Mouse (Mus musculus) testis, adult 2 months (tissue): ENCODE results near the gene Prr19.

Experiments used
- CTCF ChIP-seq: fragments of 200-500 bp; IDR thresholded peaks from 2 replicates; pipeline ENCODE4 v1.5.1; 2012; ENCODE audit warnings: low read depth, mild to moderate bottlenecking, inconsistent platforms, low read length, moderate library complexity; ENCODE audit not compliant: control insufficient read depth, insufficient read depth, insufficient replicate concordance
- POLR2A ChIP-seq: fragments of 200-500 bp; IDR thresholded peaks from 2 replicates; pipeline ENCODE4 v1.6.1; 2012; ENCODE audit warnings: low read depth, mild to moderate bottlenecking, inconsistent platforms, low read length, moderate library complexity; ENCODE audit not compliant: control insufficient read depth

DNA sequence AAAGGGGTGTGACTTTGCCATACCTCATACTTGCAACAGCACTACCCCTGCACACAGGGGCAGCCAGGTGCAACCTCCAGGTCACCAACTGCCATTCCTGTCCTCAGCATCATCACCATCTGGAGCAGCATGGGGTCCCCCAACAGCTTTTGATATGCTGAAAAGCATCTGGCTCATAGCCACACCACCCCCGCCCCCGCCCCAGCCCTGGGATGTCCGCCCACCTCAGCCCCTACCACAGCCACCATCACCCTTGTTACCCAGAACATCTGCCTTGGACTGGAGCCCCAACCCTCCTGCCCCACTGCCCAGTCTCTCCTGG lies 2.4 kb downstream of the Prr19 start:
- no peak for TF ChIP-seq POLR2A
- no peak for TF ChIP-seq CTCF
